Comparison of ENCODE assay signal across 8 mouse cellular contexts in genomic region chr2:27043461-27043860, GRCm38 (mm10). TPM values are rescaled to one million over a fixed set of nuclear protein-coding genes. Genes with fewer than 3 reads are reported as not detected.
DNase-seq lines count a peak whose midpoint lies in the region; ATAC-seq and TF ChIP-seq lines count a peak whose summit lies in the region.

No protein-coding gene starts in this region.

- no peaks in the 10 kb centered on the region for H3K27me3 ChIP-seq in forebrain, embryonic 11.5 days (ENCODE audit: control insufficient read depth, insufficient read depth, low read length)
- H3K27me3 ChIP-seq in heart, embryonic 15.5 days, result no peaks in the 10 kb centered on the region
- peaks cover 4% of the 10 kb centered on the region; the same call in 1 of the 2 replicates for H3K27me3 ChIP-seq in liver, embryonic 12.5 days (replicated peaks)
- H3K27me3 ChIP-seq in neural tube, embryonic 14.5 days (ENCODE audit: control insufficient read depth, insufficient read depth, low read length), result no peaks in the 10 kb centered on the region

- no peak overlapping the region for H3K4me2 ChIP-seq in forebrain, embryonic 11.5 days (ENCODE audit: low read depth, low read length, severe bottlenecking)
- H3K4me2 ChIP-seq in heart, embryonic 15.5 days, result no peak overlapping the region
- no peak overlapping the region for H3K4me2 ChIP-seq in liver, embryonic 12.5 days
- no peak overlapping the region for H3K4me2 ChIP-seq in neural tube, embryonic 14.5 days (ENCODE audit: low read depth, low read length)

- H3K9me3 ChIP-seq in forebrain, embryonic 11.5 days (ENCODE audit: control insufficient read depth, low read length), result no peaks in the 10 kb centered on the region
- H3K9me3 ChIP-seq in heart, embryonic 15.5 days (replicated peaks), result no peaks in the 10 kb centered on the region
- H3K9me3 ChIP-seq in liver, embryonic 12.5 days (replicated peaks), result no peaks in the 10 kb centered on the region
- no peaks in the 10 kb centered on the region for H3K9me3 ChIP-seq in neural tube, embryonic 14.5 days (ENCODE audit: control insufficient read depth, low read length)

- H3K27ac ChIP-seq in bone marrow macrophage, adult 2 months (ENCODE audit: insufficient read depth, low read depth, low read length), result no peak overlapping the region
- H3K27ac ChIP-seq in forebrain, embryonic 11.5 days (ENCODE audit: low read depth, low read length), result no peak overlapping the region
- H3K27ac ChIP-seq in heart, embryonic 15.5 days, result no peak overlapping the region
- no peak overlapping the region for H3K27ac ChIP-seq in liver, embryonic 12.5 days
- no peak overlapping the region for H3K27ac ChIP-seq in neural tube, embryonic 14.5 days (ENCODE audit: low read depth, low read length)

- H3K36me3 ChIP-seq in forebrain, embryonic 11.5 days (ENCODE audit: control insufficient read depth, insufficient read depth, low read length), result no peaks in the 10 kb centered on the region
- H3K36me3 ChIP-seq in heart, embryonic 15.5 days, result no peaks in the 10 kb centered on the region
- H3K36me3 ChIP-seq in liver, embryonic 12.5 days, result no peaks in the 10 kb centered on the region
- H3K36me3 ChIP-seq in neural tube, embryonic 14.5 days (ENCODE audit: control insufficient read depth, insufficient read depth, low read length), result no peaks in the 10 kb centered on the region

- TF ChIP-seq CTCF in bone marrow macrophage, adult 2 months (IDR thresholded peaks at IDR 0.05; ENCODE audit: low read depth, low read length), result peak; percentile 61

- no peaks in the 10 kb centered on the region for H3K4me1 ChIP-seq in bone marrow macrophage, adult 2 months (ENCODE audit: control insufficient read depth, insufficient read depth, low read length)
- H3K4me1 ChIP-seq in forebrain, embryonic 11.5 days (replicated peaks; ENCODE audit: control insufficient read depth, insufficient read depth, low read length), result no peaks in the 10 kb centered on the region
- peaks cover 12% of the 10 kb centered on the region for H3K4me1 ChIP-seq in heart, embryonic 15.5 days (replicated peaks)
- no peaks in the 10 kb centered on the region for H3K4me1 ChIP-seq in liver, embryonic 12.5 days
- no peaks in the 10 kb centered on the region for H3K4me1 ChIP-seq in neural tube, embryonic 14.5 days (ENCODE audit: control insufficient read depth, insufficient read depth, low read length)

- H3K4me3 ChIP-seq in bone marrow macrophage, adult 2 months (ENCODE audit: insufficient read depth, low read length), result no peak overlapping the region
- no peak overlapping the region for H3K4me3 ChIP-seq in forebrain, embryonic 11.5 days (ENCODE audit: low read depth, low read length)
- no peak overlapping the region for H3K4me3 ChIP-seq in heart, embryonic 15.5 days
- H3K4me3 ChIP-seq in liver, embryonic 12.5 days, result no peak overlapping the region
- no peak overlapping the region for H3K4me3 ChIP-seq in neural tube, embryonic 14.5 days (ENCODE audit: low read depth, low read length)

- no peak for TF ChIP-seq POLR2A in bone marrow macrophage, adult 2 months (IDR thresholded peaks at IDR 0.05; ENCODE audit: borderline replicate concordance, low read depth, low read length)

- WGBS in forebrain, embryonic 11.5 days, result 27% methylated on average over 3 of the region's 3 CpGs
- WGBS in heart, embryonic 15.5 days, result 30% methylated on average over 3 of the region's 3 CpGs
- WGBS in liver, embryonic 12.5 days (ENCODE audit: insufficient replicate concordance), result 21% methylated on average over 3 of the region's 3 CpGs
- WGBS in neural tube, embryonic 14.5 days, result 33% methylated on average over 3 of the region's 3 CpGs

- ATAC-seq in forebrain, embryonic 11.5 days (replicated peaks; ENCODE audit: low FRiP score), result 0 out of 2 replicates have a peak, but pooled peaks have one; percentile 71
- ATAC-seq in heart, embryonic 15.5 days (replicated peaks; ENCODE audit: insufficient number of reproducible peaks, insufficient read depth, low FRiP score, low read depth), result peak; percentile 74; the same call in 1 of the 2 replicates
- peak; percentile 43 for ATAC-seq in liver, embryonic 12.5 days
- ATAC-seq in neural tube, embryonic 14.5 days (ENCODE audit: low read depth), result peak; percentile 94; the same call in 1 of the 2 replicates

- peak; percentile 84 for DNase-seq in 3T3-L1 (ENCODE audit: low read depth, low spot score)
- DNase-seq in forebrain, embryonic 11.5 days (ENCODE audit: low spot score), result peak; percentile 86
- DNase-seq in kidney, postnatal 14 days, result peak; percentile 89
- DNase-seq in telencephalon, adult 2 months (ENCODE audit: low read depth, low spot score), result peak; percentile 58

- no peak overlapping the region for H3K9ac ChIP-seq in forebrain, embryonic 11.5 days (ENCODE audit: low read length)
- no peak overlapping the region for H3K9ac ChIP-seq in heart, embryonic 15.5 days
- H3K9ac ChIP-seq in liver, embryonic 12.5 days, result no peak overlapping the region
- H3K9ac ChIP-seq in neural tube, embryonic 14.5 days (replicated peaks; ENCODE audit: low read depth, low read length), result no peak overlapping the region

RNA-seq across cellular contexts. Expression of gene Slc2a6, which starts 15.7 kb away (rescaled TPM):
- 24.5 and 26.9 TPM in 2 replicates for polyA plus RNA-seq in bone marrow macrophage, adult 2 months (2012; ENCODE audit: insufficient read depth, insufficient read length, missing spikeins)
- 1.3 and 2.2 TPM in 2 replicates for polyA plus RNA-seq in forebrain, embryonic 11.5 days (2014; fragmentation: Nextera tagmentation; extraction: Ambion mirVana)
- polyA plus RNA-seq in heart, embryonic 15.5 days (2015; fragmentation: Nextera tagmentation; extraction: Ambion mirVana), result 0.26 and 0.57 TPM in 2 replicates
- polyA plus RNA-seq in liver, embryonic 12.5 days (2016; fragmentation: Nextera tagmentation; extraction: Ambion mirVana), result 0.31 and 0.36 TPM in 2 replicates
- 8.7 and 10.6 TPM in 2 replicates for polyA plus RNA-seq in neural tube, embryonic 14.5 days (2014; fragmentation: Nextera tagmentation; extraction: Ambion mirVana)

RNA-seq across cellular contexts. Expression of gene Mymk, which starts 28.5 kb away (rescaled TPM):
- polyA plus RNA-seq in bone marrow macrophage, adult 2 months (2012; ENCODE audit: insufficient read depth, insufficient read length, missing spikeins), result not detected in 2 replicates
- not detected in 2 replicates for polyA plus RNA-seq in forebrain, embryonic 11.5 days (2014; fragmentation: Nextera tagmentation; extraction: Ambion mirVana)
- 0.18 and 0.42 TPM in 2 replicates for polyA plus RNA-seq in heart, embryonic 15.5 days (2015; fragmentation: Nextera tagmentation; extraction: Ambion mirVana)
- polyA plus RNA-seq in liver, embryonic 12.5 days (2016; fragmentation: Nextera tagmentation; extraction: Ambion mirVana), result 0.14 and 0.90 TPM in 2 replicates
- 0.17 and 0.22 TPM in 2 replicates for polyA plus RNA-seq in neural tube, embryonic 14.5 days (2014; fragmentation: Nextera tagmentation; extraction: Ambion mirVana)

RNA-seq across cellular contexts. Expression of gene Cacfd1, which starts 33.7 kb away (rescaled TPM):
- polyA plus RNA-seq in bone marrow macrophage, adult 2 months (2012; ENCODE audit: insufficient read depth, insufficient read length, missing spikeins), result 20.1 and 24.2 TPM in 2 replicates
- polyA plus RNA-seq in forebrain, embryonic 11.5 days (2014; fragmentation: Nextera tagmentation; extraction: Ambion mirVana), result 103 and 109 TPM in 2 replicates
- 35.4 and 48.3 TPM in 2 replicates for polyA plus RNA-seq in heart, embryonic 15.5 days (2015; fragmentation: Nextera tagmentation; extraction: Ambion mirVana)
- polyA plus RNA-seq in liver, embryonic 12.5 days (2016; fragmentation: Nextera tagmentation; extraction: Ambion mirVana), result 16.5 and 19.1 TPM in 2 replicates
- 86.5 and 94.9 TPM in 2 replicates for polyA plus RNA-seq in neural tube, embryonic 14.5 days (2014; fragmentation: Nextera tagmentation; extraction: Ambion mirVana)

RNA-seq across cellular contexts. Expression of gene Adamtsl2, which starts 35.7 kb away (rescaled TPM):
- polyA plus RNA-seq in bone marrow macrophage, adult 2 months (2012; ENCODE audit: insufficient read depth, insufficient read length, missing spikeins), result not detected in 2 replicates
- polyA plus RNA-seq in forebrain, embryonic 11.5 days (2014; fragmentation: Nextera tagmentation; extraction: Ambion mirVana), result 4.0 and 4.4 TPM in 2 replicates
- 12.3 and 13.8 TPM in 2 replicates for polyA plus RNA-seq in heart, embryonic 15.5 days (2015; fragmentation: Nextera tagmentation; extraction: Ambion mirVana)
- 0.77 and 1.3 TPM in 2 replicates for polyA plus RNA-seq in liver, embryonic 12.5 days (2016; fragmentation: Nextera tagmentation; extraction: Ambion mirVana)
- 5.9 and 9.0 TPM in 2 replicates for polyA plus RNA-seq in neural tube, embryonic 14.5 days (2014; fragmentation: Nextera tagmentation; extraction: Ambion mirVana)

Comparison
In these comparisons a context has a peak if more than half of its experiments do, and no peak if none do; other contexts are left out.
1. ATAC-seq: peak in every context shown above with its lines; median percentile 94 in neural tube, embryonic 14.5 days; 74 in heart, embryonic 15.5 days; 71 in forebrain, embryonic 11.5 days; 43 in liver, embryonic 12.5 days.